Mouse (Mus musculus) frontal cortex, postnatal 36 days (tissue): ENCODE measurements around the gene Map1b.
A peak's percentile ranks its signal among the peaks of the same experiment; 100 is the strongest.

ENCODE experiments used
- DNase-seq, 2 experiments: peaks; one replicate each; pipeline ENCODE4 v3.0.0; 2022; ENCODE audit warnings: low spot score in 2 of 2

The Map1b gene

GRCm38 (mm10) chr13:99410611-99411515 is 105.5 kb downstream of the Map1b start:
- DNase-seq: no peak

GRCm38 (mm10) chr13:99409216-99409615 is 107.1 kb downstream of the Map1b start:
- no peak for DNase-seq

- DNase-seq: no peak
Measured at GRCm38 (mm10) chr13:99399373-99399772, 117.0 kb downstream of the Map1b start.

GRCm38 (mm10) chr13:99398149-99398701 is 118.1 kb downstream of the Map1b start:
- DNase-seq: no peak

GRCm38 (mm10) chr13:99397228-99397627 is 119.1 kb downstream of the Map1b start:
- DNase-seq: no peak

GRCm38 (mm10) chr13:99395531-99395930 is 120.8 kb downstream of the Map1b start:
- no peak for DNase-seq

GRCm38 (mm10) chr13:99394694-99395093 is 121.6 kb downstream of the Map1b start:
- DNase-seq: no peak

- no peak for DNase-seq
Measured at GRCm38 (mm10) chr13:99393128-99393527, 123.2 kb downstream of the Map1b start.

GRCm38 (mm10) chr13:99391417-99391816 is 124.9 kb downstream of the Map1b start:
- DNase-seq: peak; percentile 55 to 60

GRCm38 (mm10) chr13:99387901-99388811 is 128.2 kb downstream of the Map1b start:
- DNase-seq: no peak

- DNase-seq: no peak
Measured at GRCm38 (mm10) chr13:99386341-99386740, 130.0 kb downstream of the Map1b start.

GRCm38 (mm10) chr13:99385911-99386310 is 130.4 kb downstream of the Map1b start:
- no peak for DNase-seq

- no peak for DNase-seq
Measured at GRCm38 (mm10) chr13:99384555-99385203, 131.7 kb downstream of the Map1b start.

GRCm38 (mm10) chr13:99382373-99382772 is 134.0 kb downstream of the Map1b start:
- DNase-seq: no peak

- DNase-seq: no peak
Measured at GRCm38 (mm10) chr13:99378223-99378622, 138.1 kb downstream of the Map1b start.

- no peak for DNase-seq
Measured at GRCm38 (mm10) chr13:99377055-99377454, 139.3 kb downstream of the Map1b start.

- DNase-seq: peak; percentile 78 to 85
Measured at GRCm38 (mm10) chr13:99375550-99375949, 140.8 kb downstream of the Map1b start.

- no peak for DNase-seq
Measured at GRCm38 (mm10) chr13:99374191-99374590, 142.1 kb downstream of the Map1b start.

- DNase-seq: no peak
Measured at GRCm38 (mm10) chr13:99373684-99374083, 142.7 kb downstream of the Map1b start.
